Mouse (Mus musculus) myocyte (in vitro differentiated cells): Measurements from ENCODE around the gene Agpat4.

ENCODE experiments used
- CEBPB ChIP-seq: IDR thresholded peaks from 2 replicates; pipeline ENCODE4 v1.6.1; 2011; ENCODE audit warnings: mild to moderate bottlenecking, moderate library complexity; ENCODE audit not compliant: poor library complexity, insufficient read depth, severe bottlenecking
- E2F4 ChIP-seq: IDR thresholded peaks from one replicate; pipeline ENCODE4 v1.6.1; 2011; ENCODE audit warnings: mild to moderate bottlenecking, control low read depth, moderate library complexity; ENCODE audit not compliant: insufficient read depth
- MAX ChIP-seq: IDR thresholded peaks from one replicate; pipeline ENCODE4 v1.6.1; 2011; ENCODE audit warnings: low read depth, mild to moderate bottlenecking, control low read depth
- MYOD1 ChIP-seq, 3 experiments: IDR thresholded peaks; one replicate each; pipeline ENCODE4 v1.6.1; 2011; ENCODE audit warnings: control low read depth in 2 of 3, low read depth in 2 of 3, mild to moderate bottlenecking in 2 of 3, moderate library complexity in 1 of 3; ENCODE audit not compliant: insufficient read length in 2 of 3, control insufficient read depth in 1 of 3
- POLR2A ChIP-seq: IDR thresholded peaks from one replicate; pipeline ENCODE4 v1.6.1; 2011; ENCODE audit warnings: low read depth, mild to moderate bottlenecking, control low read depth, moderate library complexity; ENCODE audit not compliant: insufficient read length
- SRF ChIP-seq: IDR thresholded peaks from one replicate; pipeline ENCODE4 v1.6.1; 2011; ENCODE audit warnings: low read depth; ENCODE audit not compliant: control insufficient read depth, insufficient read length
- TCF12 ChIP-seq: IDR thresholded peaks from one replicate; pipeline ENCODE4 v1.6.1; 2011; ENCODE audit warnings: mild to moderate bottlenecking, control low read depth; ENCODE audit not compliant: poor library complexity, insufficient read depth, severe bottlenecking

GRCm38 (mm10) chr17:12213430-12213829 lies 94.9 kb downstream of the Agpat4 start:
- TF ChIP-seq E2F4, result no peak
- no peak for TF ChIP-seq POLR2A
- no peak for TF ChIP-seq MYOD1 (IDR thresholded peaks at IDR 0.05; ENCODE audit: control insufficient read depth in 1 of 3, insufficient read length in 2 of 3, low read depth in 2 of 3)
- no peak for TF ChIP-seq MAX
- TF ChIP-seq TCF12, result no peak
- no peak for TF ChIP-seq SRF
- TF ChIP-seq CEBPB, result no peak
